Mouse (Mus musculus) left cerebral cortex, adult 18-20 months (tissue): ENCODE data around the gene Gpr27. TPM values are rescaled to one million over a fixed set of nuclear protein-coding genes. Genes with fewer than 3 reads are reported as not detected.

Source experiments
- DNase-seq, 2 experiments: peaks; one replicate each; pipeline ENCODE4 v3.0.0; 2021 to 2022; ENCODE audit warnings: low spot score in 2 of 2, mixed read lengths in 1 of 2
- long read RNA-seq, 2 experiments: library from polyadenylated mRNA; stranded (forward); transcript quantifications; one replicate each; pipeline ENCODE4 v2.0.0; 2021
- total RNA-seq, 2 experiments: library from RNA; stranded (reverse); gene quantifications; 2 replicates each; pipeline ENCODE4 v1.2.3; 2021

The Gpr27 gene
- total RNA-seq: 10 to 100 TPM; 39.9 to 47.2 TPM
- long read RNA-seq, experiment 1, transcript Gpr27-201 (1 exons, 2,388 nt): major isoform, 164 of 164 reads
- long read RNA-seq, experiment 1, partial matches to known transcripts: 0 of 164 reads
- long read RNA-seq, experiment 1, other reads (novel, unspliced or antisense): 0 of 164 reads
- long read RNA-seq, experiment 2, transcript Gpr27-201 (1 exons, 2,388 nt): major isoform, 117 of 117 reads
- long read RNA-seq, experiment 2, partial matches to known transcripts: 0 of 117 reads
- long read RNA-seq, experiment 2, other reads (novel, unspliced or antisense): 0 of 117 reads

GRCm38 (mm10) chr6:99692206-99692915 lies at the start of gene Gpr27:
Gene Gpr27, plus strand, starts transcription at chr6:99692679.
- peak; percentile 30 to 59 for DNase-seq

GRCm38 (mm10) chr6:99643439-99644199 lies 48.9 kb upstream of the Gpr27 start:
- DNase-seq: no peak

- no peak for DNase-seq
Measured at GRCm38 (mm10) chr6:99644386-99644785, 48.1 kb upstream of the Gpr27 start.

- no peak for DNase-seq
Measured at GRCm38 (mm10) chr6:99644876-99645275, 47.6 kb upstream of the Gpr27 start.

GRCm38 (mm10) chr6:99646344-99646743 lies 46.1 kb upstream of the Gpr27 start:
- no peak for DNase-seq

- DNase-seq: no peak
Measured at GRCm38 (mm10) chr6:99649307-99649706, 43.2 kb upstream of the Gpr27 start.

- DNase-seq: no peak
Measured at GRCm38 (mm10) chr6:99652341-99652740, 40.1 kb upstream of the Gpr27 start.

GRCm38 (mm10) chr6:99654343-99654742 lies 38.1 kb upstream of the Gpr27 start:
- DNase-seq: no peak

GRCm38 (mm10) chr6:99655488-99655887 lies 37.0 kb upstream of the Gpr27 start:
- no peak for DNase-seq

GRCm38 (mm10) chr6:99656088-99656487 lies 36.4 kb upstream of the Gpr27 start:
- no peak for DNase-seq

GRCm38 (mm10) chr6:99658586-99658985 lies 33.9 kb upstream of the Gpr27 start:
- no peak for DNase-seq

- no peak for DNase-seq
Measured at GRCm38 (mm10) chr6:99660443-99660842, 32.0 kb upstream of the Gpr27 start.

GRCm38 (mm10) chr6:99663232-99663631 lies 29.2 kb upstream of the Gpr27 start:
- DNase-seq: no peak

- no peak for DNase-seq
Measured at GRCm38 (mm10) chr6:99665457-99666317, 26.8 kb upstream of the Gpr27 start.

- peak in 1 of 2 experiments; percentile 25 for DNase-seq
Measured at GRCm38 (mm10) chr6:99666318-99667171, 25.9 kb upstream of the Gpr27 start, which contains the start of the genes Eif4e3 and Gm20696. Gene Eif4e3, minus strand, starts transcription at chr6:99666771. Gene Gm20696, minus strand, starts transcription at chr6:99666797.

GRCm38 (mm10) chr6:99667290-99667689 lies 25.2 kb upstream of the Gpr27 start:
- DNase-seq: no peak

GRCm38 (mm10) chr6:99669481-99670325 lies 22.8 kb upstream of the Gpr27 start:
- DNase-seq: peak; percentile 63 to 75

GRCm38 (mm10) chr6:99670481-99671119 lies 21.9 kb upstream of the Gpr27 start:
- DNase-seq: peak; percentile 60 to 61
